Mouse (Mus musculus) T-helper 17 cell (primary cell): ENCODE results near the gene Zfyve21.

Experiments used
- in situ Hi-C, 2 experiments: fragments of 300-600 bp; cut with MboI, MseI; formaldehyde crosslinking; loops; 1 replicate in 1 of 2; 2 replicates in 1 of 2; pipeline ENCODE4 v1.15.1; 2025; ENCODE audit warnings: high pct_unique_total_duplicates in 2 of 2

Zfyve21 gene

DNA sequence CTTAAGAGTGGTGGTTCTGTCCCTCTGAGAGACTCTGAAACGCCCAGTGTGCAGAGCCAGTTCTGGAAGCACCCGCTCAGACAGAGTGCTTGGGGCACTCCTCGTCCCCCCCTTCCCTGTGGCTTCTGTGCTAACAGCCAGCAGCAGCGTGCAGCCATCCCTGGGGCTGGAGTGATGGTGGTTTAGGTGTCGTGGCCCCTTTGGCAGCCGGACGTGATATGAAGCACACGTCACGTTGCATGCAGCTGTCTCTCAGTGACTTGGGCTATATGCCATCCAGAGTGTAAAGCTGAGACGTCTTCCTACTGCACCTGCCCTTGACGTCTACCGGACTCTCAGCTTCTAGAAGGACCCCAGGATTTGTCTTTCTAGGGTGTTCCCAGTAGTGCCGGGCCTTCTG, 15.5 kb upstream of the Zfyve21 start:
- in situ Hi-C loops: no loop called here

DNA sequence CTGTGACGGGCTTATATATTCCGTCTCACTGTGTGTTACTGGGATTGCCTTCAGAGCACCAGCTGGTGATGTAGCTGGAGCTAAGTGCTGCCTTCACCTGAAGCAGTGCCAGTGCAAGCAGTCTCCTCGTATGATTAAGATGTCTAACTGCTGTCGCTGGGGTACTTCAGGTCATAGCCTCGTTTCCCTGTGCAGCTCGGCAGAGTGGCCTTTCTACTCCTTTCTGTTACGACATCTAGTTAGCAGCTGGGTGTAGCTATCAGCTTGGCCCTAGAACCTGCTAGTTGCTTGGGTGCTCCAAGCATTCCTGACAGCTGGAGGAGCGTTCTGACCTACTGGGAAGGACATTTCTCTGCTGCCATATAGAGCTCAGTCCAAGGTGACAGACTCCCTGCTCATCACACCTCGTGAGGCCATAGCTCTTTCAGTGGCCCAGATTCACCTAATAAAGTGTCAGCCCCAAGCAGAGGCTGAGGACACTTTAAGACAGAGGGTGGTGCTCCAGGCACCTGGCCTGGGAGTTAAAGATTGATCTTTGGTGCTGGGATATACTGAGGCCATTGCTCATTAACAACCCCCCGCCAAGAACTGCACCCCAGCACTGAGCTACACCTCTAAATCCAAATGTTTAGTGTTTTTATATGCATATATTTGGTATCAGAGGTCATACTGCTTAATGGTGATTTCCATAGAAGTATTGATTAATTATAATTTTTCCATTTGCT, 13.3 kb upstream of the Zfyve21 start:
- in situ Hi-C loops: loop anchor here in 1 of 2 experiments (25.0 kb wide), 1 partner anchor 1287 kb away; the partner anchor contains the start of gene Mta1

DNA sequence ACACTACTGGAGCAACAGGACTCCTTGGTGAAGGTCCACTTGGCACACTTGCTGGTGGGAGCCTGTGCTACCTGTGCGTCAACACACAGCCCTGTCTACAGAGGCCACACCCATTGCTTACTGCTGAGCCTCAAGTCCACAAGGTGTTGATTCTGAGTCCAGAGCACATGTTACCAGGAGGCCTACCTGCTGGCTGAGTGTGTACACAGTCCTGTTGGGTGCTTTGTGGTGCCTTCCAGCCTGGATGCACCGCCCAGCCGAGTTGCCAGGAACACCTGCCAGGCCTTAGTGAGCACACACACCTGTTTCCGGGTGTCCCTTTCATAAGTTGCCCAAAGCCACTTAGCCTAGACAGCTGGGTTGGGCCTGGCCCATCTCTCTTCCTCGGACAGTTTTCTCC, 10.4 kb upstream of the Zfyve21 start:
- in situ Hi-C loops: loop anchor here in 1 of 2 experiments (25.0 kb wide), 1 partner anchor 1284 kb away; the partner anchor contains the start of gene Mta1

DNA sequence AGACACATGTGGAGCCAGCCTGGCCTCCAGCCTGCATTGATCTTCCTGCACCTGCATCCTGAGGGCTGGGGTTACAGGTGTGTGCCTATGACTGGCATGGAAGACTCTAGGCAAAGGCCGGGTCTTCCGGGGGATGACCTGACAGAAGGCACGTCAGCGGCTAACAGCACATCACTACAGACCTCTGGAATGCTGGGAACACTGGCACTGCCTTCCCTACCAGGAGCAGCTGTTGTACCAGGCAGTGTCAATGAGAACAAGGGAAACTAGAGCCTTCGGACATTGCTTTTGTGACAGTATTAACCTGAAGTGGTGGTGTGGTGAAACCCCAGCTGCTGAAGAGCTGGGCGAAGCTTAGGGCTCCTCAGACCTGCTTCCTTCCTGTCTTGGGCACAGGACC, 5.2 kb upstream of the Zfyve21 start:
- in situ Hi-C loops: loop anchor here in 1 of 2 experiments (25.0 kb wide), 1 partner anchor 1279 kb away; the partner anchor contains the start of gene Mta1

DNA sequence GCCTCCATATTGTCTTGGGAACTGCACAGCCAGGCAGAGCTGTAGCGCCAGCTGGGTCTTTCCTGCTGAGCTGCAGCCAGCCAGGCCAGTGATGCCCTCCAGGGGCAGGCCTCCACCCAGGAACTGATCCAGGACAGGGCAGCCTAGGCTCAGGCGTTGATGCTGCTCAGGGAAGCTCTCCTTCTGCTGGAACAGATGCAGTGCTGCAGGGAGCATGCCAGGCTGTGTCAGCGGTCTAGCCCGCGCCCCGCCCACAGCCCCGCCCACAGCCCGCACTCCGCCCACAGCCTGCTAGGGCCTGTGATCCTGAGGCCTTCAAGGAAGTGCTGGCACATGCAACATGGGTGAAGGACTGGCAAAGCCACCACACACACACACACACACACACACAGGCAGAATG, 4.2 kb upstream of the Zfyve21 start:
- in situ Hi-C loops: loop anchor here (5.0 to 25.0 kb wide), 2 partner anchors 158 to 1278 kb away; partner anchors contain the start of genes Atp5mpl (in 1 of the 2) and Mta1 (in 1 of the 2)

DNA sequence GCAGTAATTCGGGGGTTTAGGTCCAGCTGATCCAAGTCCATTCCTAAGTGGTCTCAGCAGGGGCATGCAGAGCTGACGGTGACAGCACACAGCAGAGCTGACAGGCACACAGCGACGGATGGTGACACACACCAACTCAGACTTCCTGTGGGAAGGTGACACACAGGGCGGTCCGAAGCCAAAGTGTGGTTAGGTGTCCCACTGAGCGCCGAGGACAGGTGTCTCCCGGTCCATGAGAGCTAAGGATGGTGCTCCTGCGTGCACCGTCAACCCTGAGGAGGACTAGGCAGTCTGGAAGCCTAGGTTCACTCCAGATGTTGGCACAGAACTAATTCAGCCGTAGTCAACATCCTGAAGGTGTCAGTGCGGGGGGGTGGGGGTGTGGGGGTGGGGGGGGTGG, 1.9 kb upstream of the Zfyve21 start:
- in situ Hi-C loops: loop anchor here (5.0 to 25.0 kb wide), 2 partner anchors 155 to 1275 kb away; partner anchors contain the start of genes Atp5mpl (in 1 of the 2) and Mta1 (in 1 of the 2)

DNA sequence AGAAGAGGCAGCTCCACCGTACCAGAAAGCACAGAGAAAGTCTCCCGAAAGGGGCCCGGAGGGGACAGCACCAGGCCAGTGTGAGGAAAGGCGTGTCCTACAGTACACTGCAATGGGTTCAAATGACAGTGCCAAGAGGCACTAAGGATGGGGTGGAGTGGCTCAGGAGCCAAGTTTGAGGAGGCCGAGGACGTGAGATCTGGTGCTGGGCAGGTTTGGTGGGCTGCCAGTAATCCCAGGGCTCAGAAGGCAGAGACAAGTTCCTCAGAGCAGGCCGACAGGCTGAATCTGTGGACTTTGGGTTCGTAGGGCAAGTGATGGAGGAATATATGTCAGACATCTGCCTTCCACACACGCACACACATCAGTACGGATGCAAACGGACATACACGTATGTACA, 1.4 kb upstream of the Zfyve21 start:
- in situ Hi-C loops: loop anchor here (5.0 to 25.0 kb wide), 2 partner anchors 155 to 1275 kb away; partner anchors contain the start of genes Atp5mpl (in 1 of the 2) and Mta1 (in 1 of the 2)

DNA sequence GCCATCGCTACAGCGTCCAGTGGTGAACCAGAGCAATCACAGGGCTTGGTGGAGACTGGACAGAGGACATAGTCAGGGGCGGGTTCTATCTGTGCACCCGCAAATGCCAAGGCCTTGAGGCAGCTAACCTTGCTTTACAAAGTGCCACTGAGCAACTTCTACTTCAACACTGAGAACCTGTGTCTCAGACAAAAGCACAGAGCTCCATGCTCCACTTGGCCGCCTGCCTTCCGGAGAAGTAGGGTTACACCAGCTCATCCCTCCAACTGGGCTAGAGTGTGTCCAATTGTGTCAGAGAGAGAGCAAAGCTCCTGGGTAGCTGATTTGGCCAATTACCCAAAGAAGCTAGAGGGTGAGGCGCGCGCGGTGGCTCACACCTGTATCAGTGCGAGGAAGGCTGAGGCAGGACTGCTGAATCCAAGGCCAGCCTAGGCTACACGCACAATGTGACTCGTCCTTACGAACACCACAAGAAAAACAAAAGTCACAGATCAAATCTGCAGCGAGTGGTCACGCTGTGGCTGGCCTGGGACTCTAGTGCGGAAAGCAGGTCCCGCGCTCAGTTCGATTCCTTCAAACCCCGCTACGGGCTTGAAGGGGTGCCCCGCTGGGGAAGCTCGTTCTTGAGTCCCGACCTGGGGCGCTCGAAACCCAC, 732 bp upstream of the Zfyve21 start:
- in situ Hi-C loops: loop anchor here (5.0 to 25.0 kb wide), 2 partner anchors 154 to 1274 kb away; partner anchors contain the start of genes Atp5mpl (in 1 of the 2) and Mta1 (in 1 of the 2)

DNA sequence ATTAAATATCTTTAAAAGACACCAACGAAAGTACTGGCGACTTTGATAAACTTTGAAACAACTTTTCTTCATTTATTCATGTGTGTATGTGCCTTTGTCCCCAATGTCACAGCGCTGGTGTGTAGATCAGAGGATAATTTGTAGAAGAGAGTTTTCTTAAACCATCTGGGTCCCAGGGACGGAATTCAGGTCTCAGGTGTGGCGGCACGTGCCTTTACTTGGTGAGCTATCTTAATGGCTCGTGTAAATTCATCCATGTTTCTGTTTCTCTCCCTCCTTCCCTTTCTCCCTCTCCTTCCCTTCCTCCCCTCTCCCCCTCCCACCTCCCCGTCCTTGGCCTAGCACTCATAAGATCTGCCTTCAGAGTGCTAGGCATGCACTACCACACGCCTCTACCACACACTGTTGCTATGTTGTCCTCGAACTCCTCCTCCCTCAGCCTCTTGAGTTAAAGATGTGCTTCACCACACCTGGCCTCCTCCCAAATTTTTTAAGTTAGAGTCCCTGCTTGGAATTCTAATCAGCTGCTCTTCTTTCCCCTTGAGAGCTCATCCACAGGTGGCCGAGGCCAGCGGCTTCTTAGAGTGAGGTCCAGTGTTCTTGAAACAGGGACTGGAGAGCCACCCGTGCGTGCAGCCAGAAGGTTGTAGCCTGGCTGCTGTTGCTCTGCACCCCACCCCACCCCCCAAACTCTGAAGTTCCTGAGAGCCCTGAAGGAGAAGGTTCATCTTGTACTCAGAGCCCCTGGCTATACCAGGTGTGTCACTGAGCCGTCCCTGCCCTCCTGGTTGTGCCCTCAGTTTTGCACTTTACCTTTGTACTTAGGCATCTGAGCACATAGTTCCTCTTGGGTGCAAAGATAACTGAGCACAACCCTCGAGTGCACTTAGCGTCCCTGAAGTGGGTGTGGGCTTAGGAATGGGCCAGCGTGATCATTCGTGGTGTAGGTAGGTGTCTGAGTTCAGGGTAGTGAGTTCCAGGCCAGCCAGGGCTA, 1.1 kb downstream of the Zfyve21 start:
- in situ Hi-C loops: loop anchor here (5.0 to 25.0 kb wide), 2 partner anchors 152 to 1272 kb away; partner anchors contain the start of genes Atp5mpl (in 1 of the 2) and Mta1 (in 1 of the 2)

DNA sequence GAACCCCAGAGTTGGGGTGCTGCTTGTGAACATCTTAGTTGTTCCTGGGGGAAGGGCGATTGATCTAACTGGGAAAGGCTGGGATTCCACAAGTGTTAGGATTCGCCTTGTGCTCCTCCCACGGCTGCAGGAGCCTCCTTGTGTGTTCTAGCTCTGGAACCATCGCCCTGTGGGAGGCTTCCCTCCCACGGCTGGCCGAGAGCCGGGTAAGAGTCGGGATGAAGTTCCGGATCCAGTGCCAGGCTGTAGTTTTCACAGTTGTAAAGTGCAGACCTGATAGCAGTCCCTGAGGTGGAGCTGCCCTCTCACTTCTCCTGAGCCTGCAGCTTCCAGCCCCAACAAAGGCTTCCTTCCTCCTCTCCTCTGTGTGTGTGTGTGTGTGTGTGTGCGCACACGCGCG, 2.6 kb downstream of the Zfyve21 start:
- in situ Hi-C loops: loop anchor here in 1 of 2 experiments (25.0 kb wide), 1 partner anchor 1271 kb away; the partner anchor contains the start of gene Mta1

DNA sequence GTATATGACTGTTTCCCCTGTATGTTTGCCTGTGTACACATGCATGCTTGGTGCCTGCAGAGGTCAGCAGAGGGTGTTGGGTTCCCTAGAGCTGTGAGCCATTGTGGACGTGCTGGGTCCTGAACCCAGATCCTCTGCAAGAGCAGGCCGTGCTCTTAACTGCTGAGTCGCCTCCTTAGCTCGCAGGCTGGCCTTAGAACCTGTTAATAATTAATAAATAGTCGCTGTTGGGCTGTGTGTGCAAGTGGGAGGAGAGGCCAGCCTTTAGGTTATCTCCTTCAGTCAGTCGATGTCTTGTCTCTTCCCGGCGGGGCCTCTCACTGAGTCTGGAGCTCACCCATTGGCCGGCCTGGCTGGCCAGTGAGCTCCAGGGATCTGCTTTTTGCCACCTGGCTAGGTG, 3.0 kb downstream of the Zfyve21 start:
- in situ Hi-C loops: loop anchor here in 1 of 2 experiments (25.0 kb wide), 1 partner anchor 1270 kb away; the partner anchor contains the start of gene Mta1

DNA sequence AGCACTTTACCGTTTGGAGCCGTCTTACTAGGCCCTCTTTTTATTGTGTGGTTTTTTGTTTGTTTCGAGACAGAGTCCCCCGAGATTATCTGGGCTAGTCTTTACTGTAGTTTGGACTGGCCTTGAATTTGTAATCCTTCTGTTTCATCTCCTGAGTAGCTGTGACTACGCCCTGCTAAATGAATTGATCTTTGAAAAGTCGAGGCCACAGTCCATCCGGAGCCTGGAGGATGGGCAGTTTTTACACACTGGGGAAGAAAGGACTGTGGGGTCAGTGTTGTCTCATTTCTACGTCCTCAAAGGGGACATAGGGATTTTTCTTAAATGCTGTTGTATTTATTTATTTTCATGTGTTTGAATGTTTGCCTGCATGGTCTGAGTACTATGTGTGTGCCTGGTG, 4.0 kb downstream of the Zfyve21 start:
- in situ Hi-C loops: loop anchor here in 1 of 2 experiments (25.0 kb wide), 1 partner anchor 1269 kb away; the partner anchor contains the start of gene Mta1

DNA sequence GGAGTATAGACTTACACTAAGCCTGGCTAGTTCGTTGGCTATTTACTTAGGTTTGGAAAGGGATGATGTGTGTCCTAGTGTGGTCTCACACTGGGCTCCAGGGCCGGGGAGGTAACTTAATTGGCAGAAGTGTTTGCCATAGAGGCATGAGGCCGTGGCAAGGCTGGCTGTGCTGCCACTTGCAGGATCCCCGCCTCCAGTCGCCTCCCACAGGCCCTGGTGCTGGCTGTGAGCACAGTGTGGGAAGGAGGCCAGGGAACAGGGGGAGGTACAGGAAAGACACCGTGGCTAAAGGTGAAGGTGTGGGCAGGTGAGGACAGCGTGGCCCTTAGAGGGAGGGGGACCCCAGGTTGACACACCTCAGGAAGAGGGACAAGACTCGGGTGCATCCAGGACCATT, 6.0 kb downstream of the Zfyve21 start:
- in situ Hi-C loops: loop anchor here in 1 of 2 experiments (25.0 kb wide), 1 partner anchor 1267 kb away; the partner anchor contains the start of gene Mta1

DNA sequence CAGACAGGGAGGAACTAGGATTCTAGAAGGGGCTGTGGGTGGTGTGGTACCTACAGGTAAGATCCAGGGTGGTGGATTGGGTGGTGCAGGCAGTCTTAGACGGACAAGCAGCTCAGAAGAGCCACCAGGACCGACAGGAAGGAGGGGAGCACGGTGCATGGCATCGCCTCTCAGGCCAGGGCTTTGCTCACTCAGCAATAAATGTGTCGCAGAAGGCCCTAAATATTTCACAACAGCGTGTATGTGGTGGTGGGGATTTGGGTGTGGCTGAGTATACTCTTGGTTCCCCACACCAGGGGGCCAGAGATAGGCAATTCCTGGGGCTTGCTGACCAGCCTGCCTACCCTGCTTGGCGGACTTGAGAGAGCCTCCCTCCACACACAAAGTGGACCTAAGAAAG, 6.7 kb downstream of the Zfyve21 start:
- in situ Hi-C loops: loop anchor here in 1 of 2 experiments (25.0 kb wide), 1 partner anchor 1267 kb away; the partner anchor contains the start of gene Mta1

DNA sequence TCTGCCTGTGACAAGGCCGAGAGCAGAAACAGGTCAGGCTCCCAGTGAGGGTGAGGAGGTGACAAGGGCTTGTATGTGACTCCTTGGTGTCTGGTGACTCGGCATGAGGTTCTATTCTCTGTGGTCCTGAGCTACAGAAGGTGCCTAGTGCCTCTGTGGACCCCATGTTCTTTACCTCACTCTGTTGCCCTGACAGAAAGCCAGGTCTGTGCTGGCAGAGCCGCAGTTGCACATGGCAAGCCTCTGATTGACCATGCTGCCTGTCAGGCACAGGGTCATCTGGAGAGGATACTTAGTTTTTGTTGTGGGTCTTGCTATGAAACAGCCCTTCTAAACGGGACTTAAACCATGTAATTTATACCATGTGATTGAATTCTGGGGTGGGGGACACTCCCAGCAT, 8.0 kb downstream of the Zfyve21 start:
- in situ Hi-C loops: loop anchor here in 1 of 2 experiments (25.0 kb wide), 1 partner anchor 1265 kb away; the partner anchor contains the start of gene Mta1

DNA sequence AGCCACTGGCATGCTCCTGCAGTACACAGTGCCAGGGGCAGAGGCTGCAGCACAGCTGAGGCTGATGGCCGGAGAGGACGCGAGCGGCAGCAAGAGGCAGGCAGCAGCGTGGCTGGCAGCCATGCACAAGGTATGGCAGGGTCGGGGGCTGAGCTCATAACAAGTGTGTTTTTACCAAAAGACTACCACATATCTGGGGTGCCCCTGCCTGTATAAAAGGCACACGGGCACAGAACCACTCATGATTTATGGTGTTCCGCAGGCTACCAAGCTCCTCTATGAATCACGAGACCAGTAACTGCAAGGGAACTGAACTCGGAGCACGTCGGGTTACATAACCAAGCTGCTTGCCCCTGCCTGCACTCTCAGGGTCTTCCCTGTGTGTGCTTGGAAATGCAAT, 13.6 kb downstream of the Zfyve21 start:
- in situ Hi-C loops: no loop called here

DNA sequence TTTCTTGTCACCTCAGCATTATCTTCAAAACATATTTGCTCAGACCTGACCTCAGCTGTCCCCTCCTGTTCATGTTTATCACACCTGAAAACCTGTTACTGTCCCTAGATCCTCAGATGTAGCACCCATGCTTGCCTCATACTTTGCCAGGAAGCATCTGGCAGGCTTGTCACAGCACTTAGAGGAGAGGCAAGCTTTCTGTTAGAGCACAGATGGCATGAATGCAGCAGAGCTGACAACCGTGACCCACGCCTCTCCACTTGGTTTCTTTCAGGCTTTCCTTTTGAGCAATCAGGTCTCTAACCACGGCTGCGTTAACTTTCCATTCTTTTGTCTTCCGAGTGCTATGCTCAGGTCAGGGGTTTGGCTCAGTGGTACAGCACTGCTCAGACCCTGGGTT, 15.5 kb downstream of the Zfyve21 start:
- in situ Hi-C loops: no loop called here

DNA sequence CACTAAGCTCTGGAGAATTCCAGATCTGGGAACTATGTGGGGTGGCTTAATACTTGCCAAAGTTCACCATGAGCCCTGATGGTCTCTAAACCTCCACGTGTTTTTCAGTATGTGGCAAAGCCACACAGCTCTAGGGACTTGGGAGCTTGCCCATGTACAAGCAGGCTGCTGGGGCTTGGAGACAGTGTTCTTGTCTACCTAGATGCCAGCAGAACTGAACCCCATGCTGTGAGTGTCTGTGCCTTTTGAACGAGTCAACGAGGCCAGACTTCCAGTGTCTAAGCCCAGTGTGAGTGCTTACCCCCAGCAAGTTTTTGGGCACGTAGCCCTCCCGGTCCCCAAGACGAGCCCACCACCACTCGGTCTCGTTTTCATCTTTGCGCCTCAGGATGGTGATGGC, 16.0 kb downstream of the Zfyve21 start:
- in situ Hi-C loops: loop anchor here in 1 of 2 experiments (10.0 kb wide), 1 partner anchor 715 kb away; no protein-coding TSS in a partner anchor

DNA sequence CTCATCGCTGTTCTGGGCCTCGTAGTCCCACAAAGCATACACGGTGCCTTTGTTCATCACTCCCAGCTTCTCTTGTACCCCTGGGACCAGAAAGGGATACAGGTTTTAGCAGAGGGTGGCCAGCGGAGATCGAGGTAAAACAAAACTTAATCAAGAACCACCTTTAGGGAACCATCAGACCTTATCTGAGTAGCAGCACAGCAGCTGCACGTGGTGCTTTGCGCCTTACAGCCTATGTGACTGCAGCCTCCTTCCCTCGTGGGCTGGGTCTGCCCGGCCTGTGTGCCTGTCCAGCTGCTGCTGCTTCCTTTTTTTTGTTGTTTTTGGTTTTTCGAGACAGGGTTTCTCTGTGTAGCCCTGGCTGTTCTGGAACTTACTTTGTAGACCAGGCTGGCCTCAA, 16.4 kb downstream of the Zfyve21 start:
- in situ Hi-C loops: loop anchor here in 1 of 2 experiments (10.0 kb wide), 1 partner anchor 714 kb away; no protein-coding TSS in a partner anchor

DNA sequence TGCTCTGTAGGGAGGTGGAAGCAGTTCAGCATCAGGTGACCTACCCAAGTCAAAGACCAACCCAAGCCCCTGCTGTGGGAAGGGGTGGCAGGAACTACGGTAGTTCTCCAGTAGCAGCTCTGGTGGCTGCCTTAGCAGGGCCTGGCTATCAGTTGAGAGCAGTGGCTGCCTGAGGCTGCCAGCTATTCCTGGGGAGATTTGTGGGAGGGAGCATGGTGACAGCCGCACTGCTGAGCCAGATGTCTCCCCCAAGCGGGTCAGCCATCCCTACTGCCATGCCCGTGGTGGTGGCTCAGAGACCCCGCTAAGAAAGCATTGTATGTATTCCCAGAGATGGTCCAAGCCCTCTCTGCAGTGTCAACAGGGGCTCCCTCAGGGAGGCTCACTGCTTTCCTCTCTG, 18.7 kb downstream of the Zfyve21 start:
- in situ Hi-C loops: loop anchor here in 1 of 2 experiments (10.0 kb wide), 1 partner anchor 712 kb away; no protein-coding TSS in a partner anchor
